Mouse (Mus musculus) kidney, embryonic 16.5 days (tissue): Measurements from ENCODE around the gene Adamts9. TPM values are rescaled to one million over a fixed set of nuclear protein-coding genes. Genes with fewer than 3 reads are reported as not detected.

Source experiments
- ATAC-seq: fragments of 200-750 bp; cut with Nextera tagmentation; 2 replicates; pipeline ENCODE4 v1.8.0; 2017; ENCODE audit warnings: moderate TSS enrichment; ENCODE audit not compliant: low FRiP score, low TSS enrichment
- H3K27ac ChIP-seq: fragments of 300-500 bp; sonication (generic); 2 replicates; pipeline ENCODE4 v1.5.1; 2014; ENCODE audit warnings: low read length
- H3K27me3 ChIP-seq: fragments of 300-500 bp; sonication (generic); 2 replicates; pipeline ENCODE4 v1.6.1; 2014; ENCODE audit warnings: low read length, control low read depth, mixed read lengths; ENCODE audit not compliant: insufficient read depth
- H3K36me3 ChIP-seq: fragments of 300-500 bp; sonication (generic); 2 replicates; pipeline ENCODE4 v1.6.1; 2014; ENCODE audit warnings: low read length, control low read depth, mixed read lengths; ENCODE audit not compliant: insufficient read depth
- H3K4me1 ChIP-seq: fragments of 300-500 bp; sonication (generic); 2 replicates; pipeline ENCODE4 v1.6.1; 2014; ENCODE audit warnings: low read length, control low read depth, mixed read lengths; ENCODE audit not compliant: insufficient read depth
- H3K4me2 ChIP-seq: fragments of 300-500 bp; sonication (generic); replicated peaks from 2 replicates; pipeline ENCODE4 v1.6.1; 2014; ENCODE audit warnings: low read depth, low read length
- H3K4me3 ChIP-seq: fragments of 300-500 bp; sonication (generic); 2 replicates; pipeline ENCODE4 v1.5.1; 2014; ENCODE audit warnings: mild to moderate bottlenecking, low read length
- H3K9ac ChIP-seq: fragments of 300-500 bp; sonication (generic); replicated peaks from 2 replicates; pipeline ENCODE4 v1.6.1; 2014; ENCODE audit warnings: low read length
- H3K9me3 ChIP-seq: fragments of 300-500 bp; sonication (generic); 2 replicates; pipeline ENCODE4 v1.6.1; 2016; ENCODE audit warnings: low read length, control low read depth
- WGBS: fragments of 180-500 bp; shearing (Covaris S2); extraction: QIAGEN DNeasy Blood & Tissue Kit; methylation state at CpG from one replicate; pipeline ENCODE4 v1.1.7; 2014; 5-methylcytosine and 5-hydroxymethylcytosine counted together
- polyA plus RNA-seq: library from polyadenylated mRNA; unstranded; fragments of >200 nt; fragmentation: Nextera tagmentation; extraction: Ambion mirVana; gene quantifications from 2 replicates; pipeline ENCODE4 v1.2.1, GENCODE M21; 2015

Adamts9 gene
- polyA plus RNA-seq, 1 experiment from 2014 or later = 12.0 TPM

- WGBS = 58% methylated on average over 3 of the region's 3 CpGs
- Histone ChIP-seq H3K4me3 (no peak overlapping the region), H3K27ac (no peak overlapping the region), H3K9me3 (peaks cover 6% of the 10 kb centered on the region; the same call in 1 of the 2 replicates), H3K9ac (no peak overlapping the region), H3K4me2 (no peak overlapping the region), H3K36me3 (no peaks in the 10 kb centered on the region), H3K27me3 (no peaks in the 10 kb centered on the region), H3K4me1 (no peaks in the 10 kb centered on the region)
- no peak for ATAC-seq
These were observed 24.9 kb upstream of the Adamts9 start for GRCm38 (mm10) chr6:92968216-92968615.

DNA sequence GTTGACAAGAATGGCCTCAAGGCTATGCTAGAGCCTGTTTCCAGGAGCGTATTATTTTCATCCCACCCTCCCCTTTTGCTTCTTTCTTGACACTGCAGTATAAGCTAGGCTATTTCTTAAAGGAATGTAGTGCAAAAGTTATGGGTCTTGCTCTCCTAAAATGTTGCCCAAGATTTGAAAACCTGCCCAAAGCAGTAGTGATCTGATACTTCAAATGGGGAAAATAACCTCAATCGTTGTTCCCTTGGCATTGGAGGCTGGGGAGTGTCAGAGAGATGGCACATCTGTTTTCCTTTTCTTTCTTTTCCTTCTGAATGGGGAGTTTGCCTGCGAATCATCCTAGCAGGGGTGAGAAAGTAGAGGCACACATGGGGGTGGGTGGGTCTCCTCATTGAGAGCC lies 19.7 kb upstream of the Adamts9 start:
- WGBS = 72% methylated on average over 3 of the region's 3 CpGs
- no peak for ATAC-seq
- Histone ChIP-seq H3K4me3 (no peak overlapping the region), H3K4me2 (no peak overlapping the region), H3K4me1 (no peaks in the 10 kb centered on the region), H3K9ac (no peak overlapping the region), H3K36me3 (no peaks in the 10 kb centered on the region), H3K27ac (no peak overlapping the region), H3K27me3 (no peaks in the 10 kb centered on the region), H3K9me3 (peaks cover 6% of the 10 kb centered on the region; the same call in 1 of the 2 replicates)

DNA sequence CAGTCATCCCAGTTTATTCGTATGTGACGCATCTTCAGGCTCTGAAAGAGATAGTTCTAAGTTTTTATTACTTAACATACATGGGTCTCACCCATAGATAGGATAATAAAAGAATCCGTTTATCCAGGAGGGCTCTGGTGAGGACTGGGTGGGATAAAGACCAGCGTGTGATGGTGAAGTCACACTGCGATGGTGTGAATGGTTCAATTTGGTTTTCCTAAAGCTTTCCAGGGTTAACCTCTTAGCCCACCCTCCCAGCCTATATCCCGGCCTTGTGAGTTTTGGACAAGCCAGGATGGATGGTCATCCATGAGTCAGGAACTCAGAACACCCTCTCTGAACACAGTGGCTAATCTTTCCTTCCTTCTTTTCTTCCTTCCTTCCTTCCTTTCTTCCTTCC lies 17.7 kb upstream of the Adamts9 start:
- Histone ChIP-seq H3K27me3 (no peaks in the 10 kb centered on the region), H3K4me3 (no peak overlapping the region), H3K9ac (no peak overlapping the region), H3K9me3 (peaks cover 6% of the 10 kb centered on the region; the same call in 1 of the 2 replicates), H3K4me2 (no peak overlapping the region), H3K36me3 (no peaks in the 10 kb centered on the region), H3K4me1 (no peaks in the 10 kb centered on the region), H3K27ac (no peak overlapping the region)
- no peak for ATAC-seq
- WGBS = 90% methylated on average over 6 of the region's 6 CpGs

DNA sequence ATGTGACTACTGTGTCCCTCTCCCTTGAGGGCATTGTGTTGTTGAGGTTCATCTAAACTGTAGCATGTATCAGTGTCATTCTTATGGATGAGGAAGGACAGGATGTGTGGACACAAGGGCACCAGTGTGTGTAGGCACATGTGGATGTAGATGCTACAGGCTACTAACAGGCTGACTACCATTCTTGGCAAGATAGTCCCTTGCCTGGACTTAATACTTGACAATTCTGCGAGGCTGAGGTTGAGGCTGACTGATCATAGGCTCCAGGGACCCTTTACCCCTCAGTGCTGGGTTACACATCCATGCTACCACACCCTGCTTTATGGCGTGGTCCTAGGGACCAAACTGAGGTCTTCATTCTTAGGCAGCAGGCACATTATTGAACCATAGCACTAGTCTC lies 16.1 kb upstream of the Adamts9 start:
- no peak overlapping the region for H3K27ac ChIP-seq
- no peak overlapping the region for H3K9ac ChIP-seq
- no peaks in the 10 kb centered on the region for H3K36me3 ChIP-seq
- H3K4me2 ChIP-seq = no peak overlapping the region
- no peaks in the 10 kb centered on the region for H3K27me3 ChIP-seq
- no peak overlapping the region for H3K4me3 ChIP-seq
- WGBS = 77% methylated on average over 2 of the region's 2 CpGs
- no peaks in the 10 kb centered on the region for H3K4me1 ChIP-seq
- ATAC-seq = no peak
- H3K9me3 ChIP-seq = no peaks in the 10 kb centered on the region

GRCm38 (mm10) chr6:92947337-92948042 lies 4.2 kb upstream of the Adamts9 start:
- Histone ChIP-seq H3K9me3 (peaks cover 17% of the 10 kb centered on the region; the same call in 1 of the 2 replicates), H3K36me3 (peaks cover 5% of the 10 kb centered on the region; the same call in 1 of the 2 replicates), H3K27me3 (no peaks in the 10 kb centered on the region), H3K4me2 (no peak overlapping the region), H3K4me1 (peaks cover 10% of the 10 kb centered on the region), H3K9ac (no peak overlapping the region), H3K27ac (no peak overlapping the region), H3K4me3 (no peak overlapping the region)
- 86% methylated on average over 6 of the region's 6 CpGs for WGBS
- ATAC-seq = no peak

DNA sequence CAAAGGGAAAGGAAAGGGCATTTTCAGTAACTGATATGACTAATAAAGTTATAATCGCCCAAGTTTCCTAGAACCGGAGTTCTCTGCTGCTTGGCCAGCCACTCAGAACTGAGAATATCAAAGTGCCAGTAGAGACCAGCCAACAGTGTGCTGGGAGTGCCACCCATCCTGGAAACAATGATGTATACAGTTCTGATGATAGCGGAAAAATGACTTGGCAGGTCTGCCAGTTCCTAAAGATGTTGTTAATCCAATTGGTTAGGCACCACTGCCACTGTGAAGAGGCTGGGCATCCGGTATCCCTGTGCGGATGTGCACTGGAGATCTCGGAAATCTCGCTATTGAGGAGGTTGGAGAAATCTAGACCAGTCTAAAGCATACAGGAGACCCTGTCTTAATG lies 1.4 kb upstream of the Adamts9 start:
- no peak overlapping the region for H3K9ac ChIP-seq
- 0 out of 2 replicates have a peak overlapping the region, but pooled peaks have one; percentile 80 for H3K4me2 ChIP-seq
- H3K27me3 ChIP-seq = no peaks in the 10 kb centered on the region
- peaks cover 13% of the 10 kb centered on the region for H3K4me1 ChIP-seq
- no peak for ATAC-seq
- no peak overlapping the region for H3K4me3 ChIP-seq
- H3K9me3 ChIP-seq = peaks cover 15% of the 10 kb centered on the region; the same call in 1 of the 2 replicates
- H3K27ac ChIP-seq = no peak overlapping the region
- WGBS = 56% methylated on average over 7 of the region's 7 CpGs
- peaks cover 4% of the 10 kb centered on the region; the same call in 1 of the 2 replicates for H3K36me3 ChIP-seq

GRCm38 (mm10) chr6:92944048-92944685 lies 875 bp upstream of the Adamts9 start:
- WGBS = 9% methylated on average over 14 of the region's 14 CpGs
- Histone ChIP-seq H3K4me3 (peak overlapping the region; percentile 66), H3K4me2 (peak overlapping the region; percentile 80), H3K36me3 (peaks cover 2% of the 10 kb centered on the region; the same call in 1 of the 2 replicates), H3K9ac (peak overlapping the region; percentile 79), H3K27ac (peak overlapping the region; percentile 97), H3K9me3 (peaks cover 12% of the 10 kb centered on the region; the same call in 1 of the 2 replicates), H3K4me1 (peaks cover 18% of the 10 kb centered on the region), H3K27me3 (no peaks in the 10 kb centered on the region)
- no peak for ATAC-seq

DNA sequence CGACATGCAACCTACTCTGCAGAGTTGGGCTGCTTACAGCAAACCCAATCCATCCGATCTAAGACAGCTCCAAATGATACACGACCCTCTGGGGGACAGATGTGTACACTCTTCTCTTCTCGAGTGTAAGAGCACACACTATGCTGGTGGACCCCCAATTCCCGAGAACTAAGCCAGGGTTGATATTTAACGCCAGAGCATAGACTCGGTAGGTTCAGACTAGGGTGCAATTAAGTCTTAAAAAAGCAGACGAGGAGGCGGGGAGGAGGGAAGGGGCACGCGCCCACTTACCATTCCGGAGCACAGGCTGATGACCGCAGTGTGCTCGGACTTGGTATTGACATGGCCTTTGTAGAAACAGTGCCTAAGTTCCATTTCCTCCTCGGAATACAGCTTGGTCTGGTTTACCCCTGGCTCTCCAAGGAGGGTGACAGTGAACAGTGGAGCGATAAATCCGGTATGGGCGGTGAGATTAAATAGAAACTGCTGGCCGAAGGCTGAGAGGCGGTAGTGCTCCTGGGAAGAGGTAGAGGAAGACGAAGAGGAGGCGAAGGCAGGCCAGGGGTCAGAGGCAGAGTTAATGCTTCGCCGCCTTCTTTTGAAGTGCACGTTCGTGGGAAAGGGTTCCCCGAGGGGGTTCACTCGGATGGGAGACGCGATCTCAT lies 1.4 kb downstream of the Adamts9 start:
- peak overlapping the region; percentile 66 for H3K4me3 ChIP-seq
- peak overlapping the region; percentile 79 for H3K9ac ChIP-seq
- H3K36me3 ChIP-seq = peaks cover 9% of the 10 kb centered on the region
- no peaks in the 10 kb centered on the region for H3K9me3 ChIP-seq
- H3K27me3 ChIP-seq = no peaks in the 10 kb centered on the region
- H3K4me1 ChIP-seq = peaks cover 27% of the 10 kb centered on the region
- H3K4me2 ChIP-seq = peak overlapping the region; percentile 80
- ATAC-seq = peak; percentile 8
- peak overlapping the region; percentile 97 for H3K27ac ChIP-seq
- WGBS = under 1% methylated on average over 30 of the region's 30 CpGs

DNA sequence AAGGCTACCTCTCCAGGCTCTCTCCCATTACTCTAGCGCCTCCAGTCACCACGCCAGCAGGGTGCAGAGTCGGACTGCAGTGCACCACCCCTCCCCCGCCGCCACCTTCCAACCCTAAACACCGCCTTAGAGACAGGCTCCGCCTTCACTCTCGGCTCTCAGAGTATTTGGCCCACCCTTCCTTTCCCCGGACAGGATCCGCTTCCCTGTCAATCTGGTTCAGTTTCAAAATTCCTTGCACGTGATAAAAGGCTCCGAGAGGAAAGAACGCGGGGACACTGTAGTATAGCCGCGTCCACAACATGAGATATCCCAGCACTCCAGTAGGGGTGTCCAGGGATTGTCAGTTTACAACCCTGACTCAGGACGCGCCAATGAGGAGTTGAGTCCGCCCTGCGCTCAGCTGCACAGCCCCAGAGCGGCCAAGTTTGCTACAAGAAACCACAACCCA lies 2.0 kb downstream of the Adamts9 start:
- Histone ChIP-seq H3K4me2 (peak overlapping the region; percentile 80), H3K27ac (peak overlapping the region; percentile 97), H3K27me3 (no peaks in the 10 kb centered on the region), H3K9me3 (no peaks in the 10 kb centered on the region), H3K36me3 (peaks cover 14% of the 10 kb centered on the region), H3K4me1 (peaks cover 27% of the 10 kb centered on the region), H3K9ac (peak overlapping the region; percentile 79), H3K4me3 (peak overlapping the region; percentile 66)
- peak; percentile 88 for ATAC-seq
- WGBS = under 1% methylated on average over 21 of the region's 21 CpGs
